Mouse (Mus musculus): Measurements from ENCODE around the gene P3h2.

Gene P3h2

DNA sequence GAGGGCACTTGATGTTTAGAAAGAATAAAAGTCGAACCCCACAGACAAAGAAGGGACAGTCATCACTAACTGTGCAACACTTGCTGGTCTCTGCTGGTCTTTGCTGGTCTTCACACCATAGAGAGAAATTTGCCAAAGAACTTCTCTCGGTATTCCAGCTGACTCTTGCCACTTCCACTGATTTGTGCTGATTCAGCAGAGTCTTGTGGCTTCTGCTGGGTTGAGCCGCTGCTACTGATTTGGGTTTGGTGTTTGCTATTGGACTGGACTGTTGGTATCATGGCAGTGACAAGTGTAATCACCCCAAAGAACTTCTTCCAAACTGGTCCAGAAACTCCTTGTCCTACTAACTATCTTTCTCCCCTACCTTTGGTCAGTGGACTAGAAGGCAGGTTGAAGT lies 111.0 kb downstream of the P3h2 start:
- in situ Hi-C loops (cut with MboI; ENCODE audit: low sequenced_read_pairs) = no loop called here

DNA sequence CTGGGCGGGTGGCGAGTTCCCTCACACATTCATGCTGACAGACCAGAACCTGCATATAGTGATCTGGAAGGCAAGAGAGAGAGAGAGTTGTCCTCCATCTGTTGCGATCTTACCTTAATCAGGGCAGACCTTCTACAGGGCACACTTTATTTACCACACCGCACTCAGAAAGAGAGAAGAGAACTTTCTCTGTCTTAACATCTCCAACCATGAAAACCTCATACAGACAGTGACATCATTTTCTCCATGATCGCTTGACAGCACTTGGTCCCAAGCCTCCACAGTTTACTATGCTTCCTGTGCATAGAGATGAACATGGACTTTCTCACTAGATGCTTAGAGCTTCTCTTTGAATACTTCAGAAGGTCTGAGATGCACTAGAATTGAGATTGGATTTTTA lies 118.4 kb downstream of the P3h2 start:
- in situ Hi-C loops (cut with MboI; ENCODE audit: low sequenced_read_pairs) = no loop called here

DNA sequence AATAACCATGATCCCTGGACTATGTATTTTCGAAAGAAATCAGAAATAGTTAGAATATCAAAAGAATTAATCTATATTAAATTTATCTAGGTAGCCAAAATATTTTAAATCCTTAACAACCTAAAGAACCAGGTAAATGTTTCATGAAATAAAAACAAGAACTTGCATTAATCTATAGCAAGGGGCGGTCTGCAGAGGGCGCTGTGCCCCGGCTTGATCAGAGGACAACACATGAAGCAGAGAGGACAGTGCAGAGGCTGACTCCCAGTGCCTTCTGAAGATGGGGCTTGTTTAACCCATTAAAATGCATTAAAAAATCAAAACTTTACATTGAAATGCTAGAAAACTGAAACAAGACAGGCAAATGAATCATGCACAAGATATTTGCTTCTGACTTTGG lies 121.9 kb downstream of the P3h2 start:
- in situ Hi-C loops (cut with MboI; ENCODE audit: low sequenced_read_pairs) = no loop called here

DNA sequence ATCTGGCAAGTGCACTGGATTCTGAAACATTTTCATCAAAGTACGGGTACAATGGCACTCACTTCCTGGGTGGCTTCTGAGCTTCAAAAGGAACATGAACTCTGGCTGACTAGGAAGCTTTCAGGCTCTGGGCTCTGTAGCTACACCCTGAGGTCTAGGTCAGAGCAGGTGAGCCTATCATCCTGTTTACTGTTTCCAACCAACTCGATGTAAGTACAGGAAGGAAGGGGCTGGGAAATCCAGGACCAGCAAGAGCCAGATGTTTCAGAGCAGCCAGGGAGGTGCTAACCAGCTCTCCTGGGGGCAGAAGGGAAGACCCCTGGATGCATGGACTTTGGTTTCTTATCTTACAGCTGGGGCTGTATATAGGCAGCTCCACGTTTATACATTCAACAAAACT lies 126.5 kb downstream of the P3h2 start:
- in situ Hi-C loops (cut with MboI; ENCODE audit: low sequenced_read_pairs) = no loop called here

DNA sequence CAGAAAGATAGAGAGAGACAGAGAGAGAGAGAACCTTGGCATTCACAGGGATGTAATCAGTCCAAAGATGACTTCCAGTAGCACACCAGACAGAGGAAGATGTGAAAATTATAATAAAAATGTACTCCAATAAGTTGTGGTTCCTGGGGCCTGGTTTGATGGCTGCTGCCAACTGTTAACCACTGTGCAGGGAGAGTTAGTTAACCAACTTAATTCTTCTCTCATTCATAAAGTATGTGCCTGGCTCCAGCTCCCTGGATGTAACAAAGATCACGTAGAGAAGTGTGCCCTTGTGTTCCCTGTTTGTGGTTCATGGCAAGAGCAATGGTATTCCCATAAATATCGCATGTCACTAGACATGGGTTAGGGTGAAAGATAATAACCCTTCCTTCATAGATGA lies 128.4 kb downstream of the P3h2 start:
- in situ Hi-C loops (cut with MboI; ENCODE audit: low sequenced_read_pairs) = no loop called here

DNA sequence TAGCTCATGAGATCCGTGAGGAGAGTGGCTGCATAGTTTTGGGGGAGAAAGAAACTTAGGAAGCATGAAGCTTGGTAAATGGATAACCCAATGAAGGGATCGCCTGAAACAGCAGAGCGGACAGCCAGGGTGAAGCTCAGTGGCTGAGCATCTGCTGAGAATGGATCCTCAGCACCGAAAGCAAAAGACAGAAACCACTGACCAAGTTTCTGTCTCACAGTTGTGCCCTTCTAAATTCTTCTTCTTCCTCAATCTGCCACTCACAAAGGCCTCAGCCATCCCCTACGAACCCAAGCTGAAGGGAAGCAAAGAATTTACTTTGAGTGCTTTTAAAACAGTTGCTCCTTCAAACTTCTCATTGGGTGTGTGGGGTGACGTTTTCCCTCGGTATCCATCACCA lies 134.3 kb downstream of the P3h2 start:
- in situ Hi-C loops (cut with MboI; ENCODE audit: low sequenced_read_pairs) = no loop called here

DNA sequence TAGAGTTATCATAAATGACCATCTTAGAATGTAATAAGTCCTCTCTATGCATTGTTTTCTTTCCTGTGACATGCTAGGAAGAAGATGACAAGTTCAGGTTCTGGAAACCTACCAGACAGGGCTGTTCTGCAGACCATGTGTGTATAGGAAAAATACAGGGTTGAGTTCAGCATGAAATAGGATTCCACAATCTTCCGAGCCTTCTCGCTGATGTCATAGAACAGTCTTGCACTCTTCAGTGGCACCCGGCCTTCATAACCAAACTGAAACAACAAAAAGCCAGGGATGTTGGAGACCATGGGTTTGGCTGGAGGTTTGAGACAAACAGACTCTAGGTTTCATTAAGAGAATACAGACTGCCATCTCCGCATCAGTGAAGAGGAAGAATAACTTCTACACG lies 134.9 kb downstream of the P3h2 start:
- in situ Hi-C loops (cut with MboI; ENCODE audit: low sequenced_read_pairs) = no loop called here

DNA sequence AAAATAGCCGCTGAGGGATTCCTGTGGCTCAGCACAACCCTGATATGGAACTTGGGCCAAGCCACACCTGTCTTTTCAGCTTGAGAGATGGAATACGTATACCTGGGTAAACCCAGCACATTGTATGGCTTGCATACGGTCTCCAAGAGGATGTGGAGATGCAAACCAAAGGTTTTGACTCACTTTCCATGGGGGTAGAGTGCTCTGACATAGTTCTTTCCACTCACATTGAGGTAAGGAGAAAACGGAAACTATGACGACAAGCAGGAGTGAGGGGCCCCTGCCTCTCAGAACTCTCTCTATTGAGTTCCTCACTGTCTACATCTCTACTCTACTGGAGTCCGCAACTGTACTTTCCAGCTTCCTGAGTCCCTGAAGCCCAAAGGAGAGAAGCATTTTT lies 135.4 kb downstream of the P3h2 start:
- in situ Hi-C loops (cut with MboI; ENCODE audit: low sequenced_read_pairs) = no loop called here

DNA sequence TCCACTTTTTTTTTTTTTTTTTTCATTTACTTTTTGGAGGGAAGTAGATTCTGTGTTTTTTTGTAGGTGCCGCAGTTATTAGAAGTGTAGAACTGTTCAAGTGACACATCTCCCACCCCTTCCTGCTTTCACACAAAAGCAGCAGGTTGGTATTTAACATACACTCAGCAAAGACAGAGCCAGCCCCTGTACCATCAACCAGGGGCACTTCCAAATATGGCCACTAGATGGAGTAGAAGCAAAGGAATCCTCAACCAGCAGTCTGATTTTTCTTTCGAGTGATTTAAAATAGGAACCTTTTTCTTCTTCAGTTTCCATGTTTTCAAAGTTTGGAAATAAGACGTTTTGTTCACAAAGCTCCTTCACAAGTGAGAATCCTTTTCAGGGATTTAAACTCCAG lies 138.3 kb downstream of the P3h2 start:
- in situ Hi-C loops (cut with MboI; ENCODE audit: low sequenced_read_pairs) = loop anchor here (10.0 kb wide), 1 partner anchor 228 kb away; no protein-coding TSS in a partner anchor

DNA sequence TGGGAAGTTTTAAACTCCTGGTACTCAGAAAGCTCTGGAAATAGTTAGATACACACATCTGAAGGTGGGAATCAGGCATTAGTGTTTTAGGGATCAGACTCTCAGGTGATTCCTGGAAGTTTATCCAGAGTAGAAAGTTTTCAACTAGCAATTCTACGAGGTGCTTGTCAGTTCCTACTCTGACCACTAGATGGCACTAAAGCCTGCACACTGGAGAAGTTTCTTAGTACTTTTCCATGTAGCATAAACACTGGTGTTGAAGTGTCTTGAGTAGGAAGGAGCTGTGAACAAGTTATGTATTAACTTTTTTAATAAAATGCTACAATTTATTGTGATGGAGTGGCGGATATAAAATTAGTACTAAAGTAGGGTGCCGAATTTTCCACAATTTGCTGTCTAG lies 141.7 kb downstream of the P3h2 start:
- in situ Hi-C loops (cut with MboI; ENCODE audit: low sequenced_read_pairs) = loop anchor here (10.0 kb wide), 1 partner anchor 231 kb away; no protein-coding TSS in a partner anchor

DNA sequence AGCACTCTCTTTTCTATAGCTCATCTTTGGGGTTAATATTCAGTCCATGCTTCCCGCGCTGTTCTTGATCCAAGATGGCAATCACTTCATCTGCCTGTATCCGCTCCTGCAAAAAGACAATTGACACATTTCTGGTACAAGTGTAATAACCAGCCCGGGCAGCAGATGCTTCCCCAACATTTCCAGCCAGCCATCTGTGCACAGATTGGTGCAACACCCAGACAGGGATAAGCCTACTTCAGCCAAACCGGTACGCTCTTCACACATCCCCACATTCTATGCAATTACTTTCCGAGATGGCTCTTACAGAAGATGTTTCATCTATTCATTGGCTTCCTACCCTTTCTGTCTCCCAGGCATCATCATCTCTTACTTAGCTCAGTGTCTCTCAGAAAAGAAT lies 145.2 kb downstream of the P3h2 start:
- in situ Hi-C loops (cut with MboI; ENCODE audit: low sequenced_read_pairs) = loop anchor here (10.0 kb wide), 1 partner anchor 234 kb away; no protein-coding TSS in a partner anchor

DNA sequence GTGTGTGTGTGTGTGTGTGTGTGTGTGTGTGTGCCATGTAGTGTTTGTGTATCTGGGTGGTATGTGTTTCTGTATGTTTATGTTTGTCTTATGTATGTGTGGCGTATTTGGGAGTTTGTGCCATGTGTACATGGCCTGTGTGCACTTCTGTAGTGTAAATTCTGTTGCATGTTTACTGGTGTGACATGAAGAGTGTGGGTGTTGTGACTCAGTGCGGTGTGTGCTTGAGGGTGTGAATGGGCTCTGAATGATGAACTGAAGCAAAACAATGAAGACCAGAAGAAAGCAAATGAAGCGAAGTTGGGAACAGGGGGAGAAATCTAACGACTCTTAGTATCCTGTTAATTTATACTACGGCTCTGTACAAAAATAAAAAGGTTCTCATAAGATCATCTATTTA lies 145.7 kb downstream of the P3h2 start:
- in situ Hi-C loops (cut with MboI; ENCODE audit: low sequenced_read_pairs) = loop anchor here (10.0 kb wide), 1 partner anchor 235 kb away; no protein-coding TSS in a partner anchor

DNA sequence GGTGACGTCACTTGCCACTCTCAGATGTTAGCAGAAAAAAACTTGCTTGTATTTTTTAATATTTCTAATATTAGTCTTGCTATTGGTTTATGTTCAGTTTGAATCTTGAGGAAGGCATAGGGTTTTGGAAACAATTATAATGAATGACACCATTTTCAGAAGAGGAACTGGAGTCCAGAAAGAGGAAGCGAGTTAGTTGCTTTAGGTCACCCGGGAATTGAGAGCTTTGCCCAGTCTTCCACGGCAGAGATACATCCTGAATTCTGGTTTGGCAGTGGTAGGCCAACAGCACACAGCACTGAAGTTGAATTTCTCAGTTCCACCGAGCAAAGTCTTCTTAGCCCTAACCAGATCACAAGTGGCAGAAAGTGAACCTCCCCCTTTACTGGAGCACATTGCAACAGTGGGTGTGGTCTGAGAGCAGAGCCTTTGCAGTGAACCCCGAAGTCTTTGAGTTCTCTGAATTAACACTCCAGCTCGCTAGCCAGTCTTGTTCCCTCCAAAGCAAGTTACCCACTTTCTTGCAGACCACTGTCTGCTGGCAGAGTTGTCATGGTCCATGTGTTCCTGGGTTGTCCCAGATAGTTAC lies 146.8 kb downstream of the P3h2 start:
- in situ Hi-C loops (cut with MboI; ENCODE audit: low sequenced_read_pairs) = no loop called here

DNA sequence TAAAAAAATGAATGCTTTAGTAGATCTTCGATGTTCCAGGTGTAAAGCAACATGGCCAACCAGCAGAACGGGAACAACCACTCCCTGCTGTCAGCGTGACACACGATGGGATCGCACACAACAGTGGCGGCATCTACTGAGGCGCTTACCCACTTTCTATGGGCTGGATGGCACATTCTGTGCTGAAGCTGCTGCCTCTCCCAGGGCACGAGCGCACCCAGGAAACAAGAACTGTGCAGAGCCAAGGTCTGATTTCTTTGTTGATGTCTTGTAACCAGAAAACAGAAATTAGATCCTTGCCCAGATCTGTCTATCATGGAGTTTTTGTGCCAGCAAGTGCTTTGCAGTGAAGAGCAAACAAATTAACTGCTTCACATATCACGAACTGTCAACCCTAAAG lies 147.4 kb downstream of the P3h2 start:
- in situ Hi-C loops (cut with MboI; ENCODE audit: low sequenced_read_pairs) = no loop called here

DNA sequence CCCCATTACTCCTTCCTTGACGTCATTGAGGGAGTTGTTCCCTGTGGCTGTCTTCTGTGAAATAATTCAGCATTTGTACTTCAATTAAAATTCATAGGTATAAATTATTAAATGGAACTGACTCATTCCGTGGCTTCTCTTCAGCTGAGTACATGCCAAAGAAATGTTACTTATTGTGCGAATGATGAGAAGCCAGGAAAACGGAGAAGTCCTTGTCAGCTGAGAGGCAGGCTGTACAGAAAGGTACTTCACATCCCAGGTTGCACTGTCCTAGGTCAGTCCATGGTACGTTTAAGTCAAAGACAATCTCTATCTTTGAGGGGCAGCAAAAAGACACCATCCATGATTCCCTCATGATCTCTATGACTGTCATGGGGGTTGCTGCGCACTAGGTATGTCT lies 148.8 kb downstream of the P3h2 start:
- in situ Hi-C loops (cut with MboI; ENCODE audit: low sequenced_read_pairs) = no loop called here

DNA sequence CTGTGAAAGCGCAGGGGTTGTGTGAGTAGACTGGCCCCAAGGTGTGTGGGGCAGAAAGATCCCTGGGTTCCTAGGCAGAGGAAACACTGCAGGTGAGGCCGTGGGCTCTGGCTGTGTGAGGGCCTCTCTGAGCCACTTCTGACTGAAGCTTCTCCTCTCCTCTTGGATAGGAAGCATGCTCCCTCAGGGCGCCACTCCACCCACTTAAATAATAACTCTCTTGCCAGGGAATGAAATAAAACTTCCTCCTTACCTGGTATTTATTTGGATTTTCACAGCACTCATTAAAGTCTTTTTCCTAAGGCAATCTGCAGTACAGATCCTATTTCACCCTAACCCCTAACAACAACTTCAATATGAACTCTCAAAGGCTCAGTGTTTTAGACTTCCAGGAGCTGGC lies 151.0 kb downstream of the P3h2 start:
- in situ Hi-C loops (cut with MboI; ENCODE audit: low sequenced_read_pairs) = loop anchor here (5.0 kb wide), 1 partner anchor 582 kb away; no protein-coding TSS in a partner anchor

DNA sequence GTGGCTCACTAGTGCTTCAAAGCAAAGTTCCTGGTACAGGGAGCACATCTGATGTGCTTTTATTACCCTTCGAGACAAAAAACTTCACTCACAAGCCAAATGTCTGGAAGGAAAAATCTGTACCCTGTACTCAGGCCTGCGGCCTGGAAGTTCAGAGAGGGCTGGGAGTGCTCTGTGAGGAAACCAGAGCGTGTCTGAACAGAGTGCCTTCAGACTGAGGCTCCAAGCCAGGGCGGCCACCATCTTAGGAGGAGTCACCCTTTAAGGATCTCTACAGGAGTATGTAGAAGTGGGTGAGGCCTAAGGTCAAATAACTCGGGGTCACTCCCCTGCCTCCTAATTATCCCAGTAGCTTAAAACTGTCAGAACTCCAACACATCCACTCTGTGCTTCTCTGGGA lies 152.2 kb downstream of the P3h2 start:
- in situ Hi-C loops (cut with MboI; ENCODE audit: low sequenced_read_pairs) = loop anchor here (5.0 kb wide), 1 partner anchor 581 kb away; no protein-coding TSS in a partner anchor

DNA sequence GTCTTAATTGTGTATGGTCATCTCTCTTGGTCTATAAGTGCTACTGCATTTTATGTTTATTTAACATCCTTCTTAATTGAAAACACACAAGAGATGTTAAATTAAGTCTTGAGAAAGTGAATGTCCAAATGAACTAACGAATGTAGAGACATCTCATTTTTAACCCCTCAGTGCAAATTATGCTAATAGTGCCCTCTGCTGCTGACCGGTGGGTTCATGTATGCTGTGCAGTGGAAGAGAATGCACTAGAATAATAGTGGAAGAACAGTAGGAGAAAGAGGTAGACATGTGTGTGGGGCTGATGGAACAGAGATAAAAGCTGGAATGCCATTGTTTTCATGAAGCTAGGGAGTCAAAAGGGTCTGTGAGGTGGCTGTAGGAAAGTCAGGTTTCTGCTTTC lies 153.6 kb downstream of the P3h2 start:
- in situ Hi-C loops (cut with MboI; ENCODE audit: low sequenced_read_pairs) = loop anchor here (5.0 kb wide), 1 partner anchor 580 kb away; no protein-coding TSS in a partner anchor

DNA sequence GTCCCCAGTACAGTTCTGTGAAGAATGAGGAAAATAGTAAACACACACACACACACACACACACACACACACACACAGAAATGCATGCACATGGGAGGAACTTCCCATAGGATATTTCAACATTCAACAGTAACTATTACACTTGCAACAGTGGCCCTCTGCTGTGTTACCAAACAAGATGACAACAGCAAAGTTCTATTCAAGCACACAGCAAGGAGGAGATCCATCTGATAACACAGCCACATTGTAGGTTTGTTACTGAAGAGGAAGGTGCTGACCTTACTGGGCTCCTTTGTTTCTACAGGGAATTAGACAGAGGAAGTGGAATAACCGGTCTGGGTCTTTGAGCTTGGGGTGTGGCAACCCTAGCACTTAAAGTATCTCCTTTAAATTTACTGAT lies 157.5 kb downstream of the P3h2 start:
- in situ Hi-C loops (cut with MboI; ENCODE audit: low sequenced_read_pairs) = no loop called here

DNA sequence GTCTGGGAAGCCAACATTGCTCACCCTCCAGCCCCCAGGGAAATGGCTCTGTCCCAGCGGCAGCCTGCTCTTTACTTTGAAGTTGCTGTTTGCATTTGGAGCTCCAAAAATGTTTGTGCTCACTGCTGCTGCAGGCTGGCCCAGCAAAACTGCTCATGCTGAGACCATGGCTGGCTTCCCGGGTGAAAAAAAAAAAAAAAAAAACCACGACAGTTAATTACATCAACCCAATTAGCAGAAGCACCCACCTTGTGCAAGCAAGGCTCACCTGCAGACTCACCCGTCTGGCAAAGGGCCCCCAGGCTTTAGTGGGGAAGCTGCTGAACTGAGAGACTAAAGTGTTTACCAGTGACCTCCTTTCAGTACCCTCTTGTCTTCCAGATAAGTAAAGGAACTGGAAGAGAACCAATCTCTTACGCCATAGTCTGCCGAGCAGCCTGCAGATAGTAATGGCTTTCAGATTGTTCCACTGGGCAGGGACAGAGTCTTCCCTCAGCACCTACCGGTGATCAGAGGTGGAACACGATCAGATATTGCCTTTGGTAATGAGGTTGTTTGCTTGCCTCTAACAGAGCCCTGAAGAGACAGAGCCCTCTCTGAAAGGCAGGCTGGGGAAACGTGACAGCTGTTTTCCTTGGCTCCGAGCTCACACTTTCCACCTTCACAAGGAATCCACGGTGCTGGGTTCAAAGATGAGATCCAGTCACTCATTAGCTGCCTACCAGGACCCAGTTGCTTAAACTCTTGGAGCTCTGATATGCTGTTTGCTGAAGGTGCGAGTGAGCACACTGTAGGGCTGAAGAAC lies 160.2 kb downstream of the P3h2 start:
- in situ Hi-C loops (cut with MboI; ENCODE audit: low sequenced_read_pairs) = no loop called here

DNA sequence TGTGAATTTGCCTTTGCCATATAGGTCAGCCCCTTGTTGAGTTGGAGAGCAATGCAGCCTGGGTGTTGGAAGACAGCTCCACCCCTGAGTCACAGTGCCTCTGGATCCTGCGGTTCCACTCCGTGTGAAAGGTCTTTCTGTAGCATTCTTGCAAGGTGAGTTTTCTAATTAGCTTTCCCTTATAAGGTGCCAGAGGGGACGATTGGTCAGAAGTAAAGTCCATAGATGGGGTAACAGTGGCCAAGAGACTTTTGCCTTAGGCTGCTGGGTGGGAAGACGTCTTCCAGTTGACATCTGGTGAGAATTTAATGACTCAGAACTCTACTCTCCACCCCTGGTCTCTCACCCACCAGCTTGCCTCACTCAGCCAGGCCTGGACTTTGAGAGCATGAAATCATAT lies 163.3 kb downstream of the P3h2 start:
- in situ Hi-C loops (cut with MboI; ENCODE audit: low sequenced_read_pairs) = no loop called here

DNA sequence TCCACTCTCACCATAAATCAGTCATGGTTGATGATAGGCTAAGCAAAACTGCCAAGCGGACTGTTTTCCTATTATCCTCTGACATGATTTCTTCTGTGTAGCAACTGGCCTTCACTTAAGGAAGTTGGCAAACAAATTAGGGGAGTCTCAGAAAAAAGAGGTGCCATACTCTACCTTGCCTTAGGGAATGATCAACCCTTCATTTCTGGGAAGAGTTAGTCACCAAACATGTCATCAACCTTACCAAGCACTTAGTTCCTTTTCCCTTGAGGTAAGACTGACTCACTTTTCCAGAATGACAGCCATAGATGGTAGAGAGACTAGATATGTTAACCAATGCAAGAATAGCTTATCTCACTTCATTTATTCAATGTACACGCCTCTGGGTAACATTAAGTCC lies 171.4 kb downstream of the P3h2 start:
- in situ Hi-C loops (cut with MboI; ENCODE audit: low sequenced_read_pairs) = no loop called here

Measured in CH12F3 (cell line).